Mouse (Mus musculus) C2C12 (cell line): ENCODE results near the gene Caskin2.

Experiments used
- CTCF ChIP-seq: IDR thresholded peaks from one replicate; pipeline ENCODE4 v1.5.1; 2011; ENCODE audit not compliant: control insufficient read depth, insufficient read depth, insufficient read length
- FOSL1 ChIP-seq: IDR thresholded peaks from one replicate; pipeline ENCODE4 v1.8.0; 2011; ENCODE audit warnings: mild to moderate bottlenecking, low read length; ENCODE audit not compliant: poor library complexity, insufficient read depth, severe bottlenecking
- MAX ChIP-seq: IDR thresholded peaks from one replicate; pipeline ENCODE4 v1.6.1; 2011; ENCODE audit warnings: mild to moderate bottlenecking, control low read depth
- MYOG ChIP-seq: IDR thresholded peaks from one replicate; pipeline ENCODE4 v1.6.1; 2011; ENCODE audit not compliant: control insufficient read depth, insufficient read length; ENCODE audit errors: extremely low read depth

DNA sequence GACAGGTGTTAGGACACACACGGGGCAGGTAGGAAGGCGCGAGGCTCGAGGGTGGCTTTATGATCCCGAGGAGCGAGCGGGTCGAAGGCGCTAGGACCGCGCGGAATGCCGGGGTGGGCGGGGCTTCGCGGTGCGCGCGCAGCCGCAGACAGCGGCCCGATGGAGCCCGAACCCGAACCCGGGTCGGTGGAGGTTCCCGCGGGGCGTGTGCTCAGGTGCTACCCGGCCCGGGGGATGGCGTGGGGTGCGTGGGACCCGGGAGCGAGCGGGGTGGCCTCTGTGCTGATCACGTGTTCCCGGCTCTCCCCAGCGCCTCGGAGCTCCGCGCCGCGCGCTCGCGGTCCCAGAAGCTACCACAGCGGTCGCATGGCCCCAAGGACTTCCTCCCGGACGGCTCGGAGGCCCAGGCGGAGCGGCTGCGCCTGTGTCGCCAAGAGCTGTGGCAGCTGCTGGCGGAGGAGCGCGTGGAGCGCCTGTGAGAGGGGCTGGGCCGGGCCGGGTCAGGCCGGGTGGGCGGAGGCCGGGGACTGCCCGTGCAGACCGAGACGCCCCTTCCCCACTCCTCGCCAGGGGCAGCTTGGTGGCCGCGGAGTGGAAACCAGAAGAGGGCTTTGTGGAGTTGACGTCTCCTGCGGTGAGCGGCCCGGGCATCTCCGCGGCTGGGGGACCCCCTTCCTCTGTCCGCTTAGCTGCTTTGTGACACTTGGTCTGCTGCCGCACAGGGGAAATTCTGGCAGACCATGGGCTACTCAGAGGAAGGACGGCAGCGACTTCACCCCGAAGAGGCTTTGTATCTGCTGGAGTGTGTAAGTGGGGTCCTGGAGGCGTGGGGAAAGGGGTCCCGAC is 1.4 kb upstream of the Caskin2 start, which contains the start of gene Tsen54:
- TF ChIP-seq CTCF (no peak), MAX (no peak), MYOG (no peak), FOSL1 (no peak)
